Mouse (Mus musculus) kidney, adult 11 months (tissue): ENCODE data around the gene Isx.

Source experiments
- DNase-seq: peaks from one replicate; pipeline ENCODE4 v3.0.0; 2022

Gene Isx

DNA sequence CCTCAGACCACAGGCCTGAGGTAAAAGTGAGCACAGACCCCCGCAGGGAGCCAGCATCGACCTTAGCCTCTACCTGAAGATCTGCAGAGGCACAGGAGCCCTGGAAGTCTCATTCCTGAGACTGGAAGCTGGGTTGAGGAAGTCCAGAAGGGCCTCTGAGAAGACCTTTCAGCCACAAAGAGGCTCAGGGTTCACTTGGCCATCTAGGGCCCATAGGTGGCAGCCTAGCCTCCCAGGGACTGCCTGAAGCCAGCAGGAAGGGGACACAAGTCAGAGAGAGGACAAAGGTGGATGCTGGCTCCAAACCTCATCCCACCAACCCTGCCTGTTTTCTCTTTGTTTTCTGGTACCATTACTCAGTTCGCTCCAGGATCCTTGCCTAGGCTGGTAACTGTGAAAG is at the start of gene Isx:
Isx (plus strand) TSS at position 234 of the 400 bp plus-strand sequence.
- DNase-seq = no peak

DNA sequence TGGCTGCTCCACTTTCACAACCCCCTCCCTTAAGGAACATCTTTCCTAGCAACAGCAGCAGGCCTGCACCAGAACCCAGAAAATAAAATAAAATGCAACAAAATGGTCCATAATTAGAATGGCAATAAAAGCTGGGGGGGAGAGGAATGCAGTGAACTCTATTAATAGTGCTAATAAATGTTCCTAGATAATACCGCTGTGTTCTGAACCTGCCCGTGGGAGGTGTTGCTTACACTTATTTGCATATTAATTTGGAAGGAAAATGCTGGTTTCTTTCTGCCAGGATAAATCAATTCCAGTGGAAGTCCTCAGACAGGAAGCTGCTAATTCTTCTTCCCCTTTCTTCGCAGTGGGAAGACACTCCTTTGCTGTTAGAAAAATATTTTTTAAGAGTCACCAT is 45.3 kb upstream of the Isx start:
- DNase-seq = no peak

DNA sequence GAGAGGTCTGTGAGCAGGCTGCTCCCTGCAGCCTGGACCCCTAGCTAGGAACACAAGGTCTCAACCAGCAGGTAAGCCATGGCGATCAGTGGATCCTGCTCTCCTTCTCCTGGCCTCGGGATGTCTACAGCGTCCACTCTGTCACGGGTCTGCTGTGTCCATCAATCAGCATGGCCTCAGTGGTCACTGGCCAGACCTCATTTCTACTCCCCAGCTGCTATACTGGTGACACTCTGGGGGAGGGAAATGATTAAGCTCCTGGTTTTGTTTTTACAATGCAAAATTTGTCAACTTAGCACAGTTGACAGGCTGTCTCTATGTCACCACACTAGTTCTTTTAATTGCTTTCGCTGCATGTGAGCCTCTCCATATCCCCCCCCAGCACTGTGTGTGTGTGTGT is 41.7 kb upstream of the Isx start:
- DNase-seq = no peak

DNA sequence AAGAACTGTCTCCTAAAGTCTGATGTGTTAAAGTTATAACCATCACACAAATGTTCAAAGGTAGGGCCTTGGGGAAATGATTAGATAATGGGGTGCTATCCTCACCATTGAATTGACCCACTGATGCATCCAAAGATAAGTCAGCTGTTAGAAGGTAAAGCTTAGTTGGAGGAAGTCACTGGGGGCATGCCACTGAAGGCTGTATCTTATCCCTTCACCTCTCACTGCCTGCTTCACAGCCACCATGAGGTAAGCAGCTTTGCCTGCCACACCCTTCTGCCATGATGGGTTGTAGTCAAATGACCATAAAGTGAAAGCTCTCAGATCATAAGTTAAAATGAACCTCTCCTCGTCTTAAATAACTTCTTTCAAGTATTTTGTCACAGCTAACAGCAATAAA is 38.7 kb upstream of the Isx start:
- DNase-seq = no peak

DNA sequence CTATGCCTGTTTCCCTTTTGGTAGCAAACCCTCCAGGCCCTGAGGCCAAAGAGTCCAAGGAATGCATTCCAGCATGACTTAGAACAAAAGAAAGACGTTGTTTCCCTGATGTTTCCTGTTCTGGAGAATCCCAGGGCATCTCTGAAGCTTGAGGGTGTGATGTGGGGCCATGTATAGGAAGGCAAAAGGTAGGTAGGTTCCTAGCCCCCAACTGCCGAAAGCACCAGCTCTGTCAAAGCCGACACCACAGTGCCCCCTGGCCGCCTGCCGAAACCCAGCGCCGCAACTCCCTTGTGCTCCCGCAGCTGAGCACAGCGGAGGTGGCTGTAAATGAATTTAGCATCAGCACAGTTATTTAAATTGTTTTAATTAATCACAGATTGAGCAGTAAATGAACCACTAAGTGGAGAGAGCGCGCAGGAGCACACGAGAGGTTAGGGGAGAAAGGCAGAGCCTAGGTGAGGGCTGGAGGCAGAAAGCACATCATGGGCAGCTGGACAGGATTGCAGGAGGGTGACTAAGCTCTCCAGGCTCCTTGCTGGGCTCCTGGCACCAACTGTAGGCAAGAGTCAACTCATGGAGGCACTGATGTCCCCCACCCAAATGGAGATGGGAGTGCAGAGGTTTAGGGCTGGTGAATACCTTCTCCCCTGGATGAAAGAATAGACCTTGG is 25.5 kb upstream of the Isx start:
- no peak for DNase-seq

DNA sequence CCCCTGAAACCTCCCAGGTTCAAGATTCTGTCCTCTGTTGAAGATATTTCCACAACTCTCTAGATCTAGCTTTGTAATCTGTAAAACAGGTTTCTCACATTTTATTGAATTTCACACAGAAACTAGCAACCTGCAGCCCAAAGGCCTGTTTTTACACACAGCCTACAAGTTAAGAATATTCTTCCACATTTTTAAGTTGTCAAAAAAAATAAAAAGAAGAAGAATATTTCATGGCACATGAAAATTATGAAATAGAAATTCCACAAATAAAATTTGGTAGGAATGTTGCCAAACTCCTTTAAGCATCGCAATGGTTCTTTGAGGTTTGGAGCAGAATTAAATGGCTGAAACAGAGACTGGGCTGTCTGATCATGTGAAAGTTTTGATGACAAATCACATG is 24.3 kb upstream of the Isx start:
- DNase-seq = no peak

DNA sequence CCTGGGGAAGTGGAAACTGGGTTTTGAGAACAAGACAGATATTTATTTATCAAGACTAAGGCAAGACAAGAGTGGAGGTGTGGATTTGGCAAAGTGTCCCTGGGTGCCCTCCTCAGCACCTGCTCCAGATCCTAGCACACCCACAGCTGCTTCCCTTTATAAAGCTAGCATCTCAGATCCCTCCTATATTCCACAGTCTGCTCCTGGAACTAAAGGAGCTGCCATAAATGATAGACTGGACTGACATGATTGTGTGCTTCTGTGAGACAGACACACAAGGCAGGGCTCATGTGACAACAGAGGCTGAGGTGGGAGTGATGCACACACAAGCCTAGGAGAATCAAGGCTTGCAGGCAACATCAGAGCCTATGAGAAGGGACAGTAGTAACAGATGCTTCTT is 22.0 kb upstream of the Isx start:
- no peak for DNase-seq

DNA sequence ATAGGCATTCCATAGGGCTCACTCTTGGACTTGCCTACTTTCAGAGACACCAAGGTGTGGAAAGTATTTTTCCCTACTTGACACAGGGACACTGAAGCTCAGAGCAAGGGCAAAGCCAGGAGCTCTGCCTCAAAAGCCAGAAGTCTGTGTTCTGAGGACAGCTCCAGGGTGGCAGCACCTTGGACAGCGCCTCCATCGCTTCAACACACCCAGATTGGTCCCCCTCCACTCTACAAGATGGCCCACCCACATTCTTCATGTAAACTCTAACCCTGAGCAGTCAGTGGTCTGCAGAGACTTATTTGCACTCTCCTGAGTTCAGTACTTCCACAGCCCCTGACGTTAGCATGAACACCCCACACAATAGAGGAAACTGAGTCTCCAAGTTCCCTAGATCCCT is 21.1 kb upstream of the Isx start:
- DNase-seq = no peak

DNA sequence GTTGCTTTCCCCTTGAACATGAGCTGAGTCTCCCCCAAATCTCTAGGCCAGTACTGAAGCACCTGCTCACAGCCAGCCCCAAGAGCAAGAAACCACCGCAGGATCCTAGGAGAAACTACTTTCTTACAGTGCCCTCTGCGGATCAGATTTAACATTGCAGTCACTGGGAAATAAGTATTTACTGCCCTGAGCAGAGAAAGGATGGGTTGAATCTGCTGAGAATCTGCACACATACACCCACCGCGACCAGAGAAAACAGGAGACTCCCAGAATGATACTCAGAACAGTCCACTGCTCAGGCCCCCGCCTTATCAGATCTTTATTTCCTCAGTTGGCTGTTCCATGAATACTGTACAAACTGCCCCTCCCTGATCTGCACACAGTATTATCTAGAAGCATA is 19.5 kb upstream of the Isx start:
- no peak for DNase-seq

DNA sequence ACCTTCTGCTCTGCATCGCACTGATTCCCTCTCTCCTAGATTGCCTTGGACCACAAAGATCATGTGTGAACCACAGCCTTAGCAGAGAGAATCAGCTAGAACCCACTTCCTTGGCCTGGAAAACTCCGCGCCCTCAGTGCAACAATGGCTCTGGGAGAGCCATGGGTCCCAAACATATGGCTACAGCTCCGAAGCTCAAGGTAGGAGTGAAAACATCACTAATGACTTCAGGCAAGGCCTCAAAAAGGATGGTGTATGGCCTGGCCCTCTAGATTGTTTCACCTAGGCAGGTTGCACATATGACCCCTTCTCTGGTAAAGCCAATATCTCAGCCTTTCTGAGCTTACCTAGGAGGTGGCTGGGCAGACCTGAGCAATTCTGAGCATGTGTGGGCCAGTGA is 18.2 kb upstream of the Isx start:
- DNase-seq = no peak

DNA sequence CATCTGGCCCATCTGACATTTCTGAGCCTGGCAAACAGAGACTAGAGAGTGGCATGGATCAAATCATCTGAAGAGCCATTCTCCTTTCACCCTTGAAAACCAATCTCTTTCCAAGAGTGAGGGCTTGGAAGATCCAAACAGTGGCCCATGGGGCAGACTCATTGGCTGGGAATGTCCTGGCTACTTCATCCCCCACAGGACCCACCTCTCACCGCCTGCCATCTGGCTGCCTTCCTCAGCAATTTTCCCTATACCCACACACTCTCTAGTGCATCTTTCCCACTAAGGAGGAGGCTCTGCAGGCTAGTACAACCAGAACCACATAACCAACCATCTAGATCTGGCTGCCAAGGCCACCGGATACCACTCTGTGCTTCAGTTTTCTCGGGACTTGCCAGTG is 17.6 kb upstream of the Isx start:
- no peak for DNase-seq

DNA sequence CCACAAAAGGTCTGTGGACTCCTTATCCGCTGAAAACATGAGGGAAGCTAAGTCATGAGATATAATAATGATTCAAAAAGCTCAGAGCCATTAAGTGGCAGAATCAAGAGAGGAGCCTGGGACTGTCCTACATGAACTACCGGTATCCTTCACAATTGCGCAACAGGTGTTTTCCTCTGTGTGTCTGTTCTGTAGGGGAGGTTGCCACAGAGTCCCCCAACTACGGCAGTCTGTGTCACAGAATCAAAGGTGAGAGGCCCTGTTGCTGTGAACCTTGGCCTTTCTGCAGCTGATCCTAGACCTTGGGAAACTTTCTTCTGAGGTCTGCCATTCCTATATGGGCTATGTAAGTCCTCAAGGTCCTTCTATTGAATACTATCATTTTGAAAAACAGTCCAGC is 13.7 kb upstream of the Isx start:
- DNase-seq = no peak

DNA sequence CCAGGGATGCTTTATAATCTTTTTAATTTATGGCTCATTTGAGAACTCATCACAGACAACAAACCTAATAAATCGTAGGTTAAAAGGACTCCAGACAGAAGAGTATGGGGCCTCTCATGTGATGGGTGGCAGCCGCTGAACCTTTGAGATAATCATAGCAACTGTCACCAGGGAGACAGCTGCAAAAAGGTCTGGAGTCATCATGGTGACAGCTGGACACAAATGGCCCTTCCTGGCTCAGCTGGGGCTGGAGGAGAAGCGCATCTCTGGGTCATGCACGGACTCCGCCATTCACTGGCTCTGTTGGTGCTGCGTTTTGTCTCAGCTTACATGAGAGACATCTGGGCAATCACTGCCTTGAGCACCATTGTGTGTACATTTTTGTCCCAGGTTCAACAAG is 12.5 kb upstream of the Isx start:
- DNase-seq = no peak

DNA sequence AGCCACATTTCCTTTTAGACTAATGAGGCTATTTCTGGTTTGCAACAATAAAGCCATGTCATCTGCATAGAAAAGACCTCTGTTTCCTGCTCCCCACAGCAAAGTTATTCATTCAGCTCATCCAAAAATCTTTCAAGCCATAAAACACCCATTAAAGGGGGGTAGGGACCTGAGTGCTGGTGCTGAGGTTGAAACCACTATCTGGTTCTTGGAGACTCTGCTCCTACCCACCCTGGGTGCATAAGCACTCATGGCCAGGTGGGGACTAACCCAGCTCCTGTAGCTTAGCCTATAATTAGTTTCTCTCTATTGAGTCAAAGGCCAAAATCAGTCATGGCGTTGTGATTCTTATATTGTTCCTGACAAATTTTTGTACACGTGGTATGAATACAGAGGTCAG is 10.4 kb upstream of the Isx start:
- no peak for DNase-seq

DNA sequence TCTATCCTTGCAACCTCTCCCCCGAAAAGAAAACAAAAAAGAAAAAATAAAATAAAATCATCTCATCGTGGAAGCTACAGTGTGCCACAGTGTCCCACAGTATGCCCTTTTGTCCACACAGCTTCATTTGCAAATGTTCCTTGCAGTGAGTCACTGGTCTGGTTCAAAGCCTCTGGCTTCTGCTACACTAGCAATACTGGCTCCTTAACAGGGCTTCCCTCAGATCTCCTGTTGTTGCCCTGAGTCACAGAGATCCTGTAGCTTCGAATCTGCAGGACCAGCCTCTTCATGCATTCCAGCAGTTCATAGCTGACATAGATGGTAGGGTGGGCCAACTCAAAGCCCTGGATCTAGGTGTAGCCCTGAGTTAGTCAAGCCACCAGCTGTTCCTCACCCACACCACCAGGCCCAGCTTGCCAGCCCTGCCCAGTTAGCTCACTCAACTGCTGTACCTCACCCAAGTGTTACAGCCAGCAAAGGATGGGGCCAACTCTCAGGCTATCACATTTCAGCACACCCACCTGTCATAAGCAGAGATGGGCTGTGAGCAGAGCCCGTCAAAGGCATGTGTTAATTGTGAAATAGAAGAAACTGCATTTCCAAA is 2.5 kb upstream of the Isx start:
- DNase-seq = no peak

DNA sequence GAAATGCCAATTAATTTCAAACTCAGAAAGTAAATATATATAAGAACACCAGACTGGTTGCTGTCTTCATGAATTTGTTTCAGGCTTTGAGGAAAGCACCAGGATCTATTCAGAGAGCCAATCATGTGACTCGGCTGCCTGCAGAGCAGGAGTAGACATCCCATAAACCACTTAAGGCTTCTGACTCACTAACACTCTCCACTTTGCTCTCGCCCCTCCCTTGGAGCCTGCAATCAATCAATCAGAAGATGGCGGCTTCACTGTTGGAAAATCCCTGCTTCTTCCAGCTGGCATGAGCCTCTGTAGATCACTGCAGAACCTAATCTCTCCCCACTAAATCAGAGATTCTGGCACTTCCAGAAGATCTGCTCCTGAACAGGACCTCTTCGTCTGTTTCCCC is 1.3 kb upstream of the Isx start:
- no peak for DNase-seq

DNA sequence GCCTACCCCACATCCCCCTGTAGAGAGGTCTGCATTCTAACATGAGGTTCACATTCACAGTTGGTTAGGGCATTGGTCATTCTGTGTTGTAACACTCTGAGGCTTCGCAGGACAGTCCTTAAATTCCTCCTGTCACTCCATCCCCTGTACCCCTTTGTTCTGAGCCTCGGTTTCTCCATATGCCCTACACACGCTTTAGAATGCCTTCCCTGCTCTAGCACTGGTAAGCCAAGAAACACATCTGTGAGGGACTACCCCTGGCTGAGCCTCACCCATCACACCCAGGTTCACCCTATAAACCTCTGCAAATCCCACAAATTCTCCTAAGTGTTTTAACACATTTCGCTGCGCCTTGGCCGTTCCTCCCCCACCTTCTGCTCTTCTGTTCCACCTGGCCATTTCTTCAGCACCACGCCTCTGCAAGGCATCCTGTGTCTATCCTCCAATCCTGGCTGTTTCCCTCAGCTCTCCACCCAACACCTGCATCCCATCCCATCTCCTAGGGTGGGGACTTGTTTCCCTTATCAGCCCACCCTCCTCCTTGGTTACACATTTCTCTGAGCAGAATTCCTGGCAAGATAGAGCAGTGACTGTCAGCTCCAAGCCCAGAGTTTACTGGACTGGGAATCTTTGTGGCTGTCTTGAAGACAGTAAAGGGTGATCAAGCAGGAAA is 686 bp upstream of the Isx start:
- no peak for DNase-seq

DNA sequence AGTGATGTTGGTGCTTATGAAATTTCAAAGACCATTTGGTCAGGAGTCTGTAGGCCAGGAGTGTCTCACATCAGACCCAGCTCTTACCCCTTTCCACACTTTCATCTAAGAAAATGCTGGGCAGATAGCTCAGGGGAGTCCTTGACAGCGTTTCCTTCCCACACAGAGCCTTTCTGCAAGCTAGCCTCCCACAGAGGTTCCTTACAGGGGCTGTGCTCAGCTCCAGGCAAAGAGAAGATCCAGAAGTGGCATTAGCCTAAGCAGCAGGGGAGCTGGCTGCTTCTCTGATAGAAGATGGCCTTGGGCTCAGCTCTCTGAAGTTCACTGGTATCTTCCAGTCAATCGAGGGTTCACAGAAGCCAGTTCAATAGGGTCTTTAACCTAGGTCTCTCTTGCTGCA is 1.6 kb downstream of the Isx start:
- no peak for DNase-seq

DNA sequence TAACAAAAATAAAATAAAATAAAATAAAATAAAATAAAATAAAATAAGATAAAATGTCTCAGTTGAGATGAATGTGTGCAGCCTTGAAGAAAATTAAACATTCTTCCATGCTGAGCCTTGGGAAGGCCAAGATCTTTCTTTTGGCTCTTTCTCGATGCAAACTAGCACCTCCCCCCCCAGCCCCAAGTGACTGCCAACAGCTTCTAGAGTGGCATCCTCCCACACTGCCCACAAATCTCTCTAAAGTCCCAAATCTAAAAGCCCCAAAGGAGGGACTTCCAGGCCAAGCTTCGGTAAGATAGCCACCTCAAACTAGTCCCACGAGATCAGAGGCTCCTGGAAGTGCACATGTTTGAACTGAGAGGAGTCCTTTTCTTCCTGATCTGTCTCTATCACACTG is 5.7 kb downstream of the Isx start:
- no peak for DNase-seq

DNA sequence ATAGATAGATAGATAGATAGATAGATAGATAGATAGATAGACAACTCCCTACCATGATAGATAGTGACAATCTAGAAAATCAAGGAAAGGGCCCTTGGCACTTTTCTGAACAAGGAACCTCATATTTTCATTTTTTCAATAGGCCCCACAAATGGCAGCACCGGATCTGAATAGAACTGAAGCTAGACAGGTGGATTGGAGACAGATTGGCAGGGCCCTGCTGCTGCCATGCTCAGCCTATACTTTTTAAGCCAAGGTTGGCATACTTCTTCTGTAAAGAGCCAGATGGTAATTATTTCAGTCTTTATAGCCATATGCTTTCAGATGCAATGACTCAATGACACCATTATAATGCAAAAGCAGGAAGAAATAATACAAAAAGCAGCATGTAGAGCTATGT is 15.8 kb downstream of the Isx start:
- DNase-seq = no peak

DNA sequence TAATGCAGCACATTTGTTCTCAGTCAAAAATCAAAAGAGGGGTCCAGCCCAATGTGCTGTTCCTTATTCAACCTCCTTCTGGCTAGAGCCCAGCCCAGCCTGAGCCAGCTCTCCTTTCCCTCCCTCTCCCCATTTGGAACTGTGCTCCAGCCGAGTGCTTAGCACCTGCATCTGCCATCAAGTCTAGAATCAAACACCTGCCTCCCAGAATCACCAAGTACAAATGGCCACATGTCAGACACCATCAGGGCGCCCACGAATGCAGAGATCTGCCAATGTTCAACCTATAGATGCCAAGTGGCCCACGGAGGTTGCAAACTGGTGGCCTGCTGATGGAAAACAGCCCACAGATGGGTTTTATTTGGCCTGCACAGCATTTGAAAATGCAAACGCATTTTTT is 18.1 kb downstream of the Isx start:
- no peak for DNase-seq

DNA sequence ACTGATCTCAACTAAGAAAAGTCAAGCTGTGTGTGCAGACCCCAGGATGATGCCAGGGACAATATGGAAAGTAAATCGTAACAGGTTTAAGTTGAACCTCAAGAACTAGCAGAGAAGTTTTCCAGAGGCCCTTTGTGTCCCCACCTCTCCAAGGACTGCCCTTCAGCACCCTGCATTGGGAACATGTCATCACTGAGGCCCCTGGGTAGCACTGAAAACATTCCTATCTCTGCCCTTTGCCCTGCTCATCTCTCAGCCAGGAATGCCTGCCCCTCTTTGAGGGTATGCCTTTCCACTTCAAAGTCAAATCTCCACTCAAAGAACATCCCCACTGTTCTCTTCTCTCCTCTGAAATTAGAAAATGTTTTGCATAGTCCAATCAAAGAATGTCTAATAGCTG is 23.3 kb downstream of the Isx start:
- DNase-seq = no peak

DNA sequence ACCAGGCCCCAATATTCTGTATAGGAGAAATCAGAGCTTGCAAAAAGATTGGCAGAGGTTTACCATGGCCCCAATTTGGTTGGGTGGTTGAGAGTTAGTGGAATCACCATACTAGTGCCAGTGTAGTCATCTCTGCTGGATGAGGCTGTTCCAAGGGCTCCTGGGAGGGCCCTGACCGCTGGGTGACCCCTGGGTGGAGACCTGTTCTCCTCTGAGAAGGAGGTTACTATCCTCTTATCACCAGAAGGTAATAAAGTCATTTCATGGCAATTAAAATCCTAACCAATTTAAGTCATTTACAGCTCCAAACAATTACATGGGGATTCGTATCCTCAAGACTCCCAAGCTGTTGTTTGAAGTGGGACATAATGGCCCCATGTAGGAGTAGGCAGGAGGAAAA is 24.3 kb downstream of the Isx start:
- no peak for DNase-seq

DNA sequence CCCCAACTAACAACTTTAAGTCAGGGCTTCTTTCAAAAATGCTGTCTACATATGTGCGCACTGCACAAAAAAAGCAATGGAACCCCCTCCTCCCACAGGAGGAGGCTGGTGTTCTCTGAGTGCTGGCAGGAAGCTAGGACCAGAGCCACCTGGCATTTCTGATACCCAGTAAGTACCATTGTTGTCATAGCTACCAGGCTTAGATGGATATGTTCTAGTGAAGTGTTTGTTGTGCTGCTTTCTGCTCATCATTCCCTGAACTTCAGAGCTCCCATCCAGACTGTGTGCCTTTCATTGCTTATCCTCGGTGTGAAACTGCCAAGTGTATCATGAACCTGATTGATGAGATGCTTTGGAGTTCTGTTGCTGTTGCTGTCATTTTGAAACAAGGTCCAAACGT is 26.8 kb downstream of the Isx start:
- no peak for DNase-seq

DNA sequence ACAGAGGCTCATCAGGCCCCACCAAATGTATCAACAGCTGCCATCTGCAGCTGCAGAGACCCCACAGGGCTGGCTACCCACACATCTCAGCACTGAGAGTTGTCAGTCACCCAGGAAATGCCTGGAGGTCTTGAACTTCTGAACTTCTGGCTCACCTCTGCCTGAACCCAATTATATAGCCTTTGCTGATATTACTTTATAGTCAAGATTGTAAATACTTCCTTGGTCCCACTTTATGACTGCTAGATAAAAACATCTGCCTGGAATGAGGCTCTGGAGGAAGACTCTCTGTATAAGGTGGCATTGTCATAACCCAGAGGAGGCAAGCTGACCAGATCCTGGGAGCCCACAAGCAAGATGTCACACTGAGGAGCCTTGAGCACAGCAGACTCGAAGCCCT is 28.8 kb downstream of the Isx start:
- DNase-seq = no peak
